Mouse (Mus musculus): ENCODE measurements around the gene Sephs2. TPM values are rescaled to one million over a fixed set of nuclear protein-coding genes. Genes with fewer than 3 reads are reported as not detected.

Sephs2 gene
- polyA plus RNA-seq, 1 experiment from 2014 or later: 187 TPM

GRCm38 (mm10) chr7:127273118-127273923, 534 bp downstream of the Sephs2 start:
- ATAC-seq: peak; percentile 40
- H3K27me3 ChIP-seq (replicated peaks; ENCODE audit: control insufficient read depth, insufficient read depth, low read length): no peaks in the 10 kb centered on the region
- WGBS: 14% methylated on average over 50 of the region's 50 CpGs

DNA sequence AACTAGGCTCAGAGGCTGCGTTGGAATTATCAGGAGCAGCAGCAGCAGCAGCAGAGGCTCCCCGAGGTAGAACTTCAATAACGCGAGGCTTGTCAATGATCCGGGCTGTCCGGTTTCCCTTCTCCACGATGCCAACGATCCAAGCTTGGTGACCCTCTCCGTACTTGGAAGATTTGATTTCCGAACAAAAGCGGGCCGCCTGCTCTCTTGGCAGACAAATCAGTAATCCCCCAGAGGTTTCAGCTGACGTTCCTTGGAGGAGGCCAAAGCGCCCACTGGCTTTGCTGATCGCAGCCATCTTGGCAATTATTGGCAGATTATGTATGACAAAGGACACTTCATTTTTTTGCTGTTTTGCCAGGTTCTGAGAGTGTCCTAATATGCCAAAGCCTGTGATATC, 1.3 kb downstream of the Sephs2 start:
- WGBS: 96% methylated on average over 15 of the region's 15 CpGs
- Histone ChIP-seq H3K27me3 (replicated peaks; ENCODE audit: control insufficient read depth, insufficient read depth, low read length) (no peaks in the 10 kb centered on the region), H3K4me2 (ENCODE audit: low read depth, low read length) (peak overlapping the region; percentile 81), H3K4me1 (ENCODE audit: control insufficient read depth, insufficient read depth, low read length) (peaks cover 23% of the 10 kb centered on the region), H3K9me3 (ENCODE audit: control insufficient read depth, low read length) (peaks cover 10% of the 10 kb centered on the region), H3K27ac (ENCODE audit: low read length) (peak overlapping the region; percentile 10; the same call in 1 of the 2 replicates), H3K4me3 (ENCODE audit: low read length) (peak overlapping the region; percentile 64), H3K36me3 (ENCODE audit: control insufficient read depth, insufficient read depth, low read length) (peaks cover 21% of the 10 kb centered on the region), H3K9ac (ENCODE audit: low read depth, low read length) (peak overlapping the region; percentile 99)
- ATAC-seq: no peak

More at GRCm38 (mm10) chr7:127273118-127273923, 534 bp downstream of the Sephs2 start:
- H3K9me3 ChIP-seq (ENCODE audit: control insufficient read depth, low read length): peaks cover 9% of the 10 kb centered on the region
- peak overlapping the region; percentile 94 for H3K27ac ChIP-seq (ENCODE audit: low read length)
- peak overlapping the region; percentile 99 for H3K9ac ChIP-seq (ENCODE audit: low read depth, low read length)
- H3K36me3 ChIP-seq (ENCODE audit: control insufficient read depth, insufficient read depth, low read length): peaks cover 20% of the 10 kb centered on the region
- H3K4me1 ChIP-seq (ENCODE audit: control insufficient read depth, insufficient read depth, low read length): peaks cover 29% of the 10 kb centered on the region
- H3K4me2 ChIP-seq (ENCODE audit: low read depth, low read length): peak overlapping the region; percentile 81
- H3K4me3 ChIP-seq (ENCODE audit: low read length): peak overlapping the region; percentile 64

GRCm38 (mm10) chr7:127271093-127271492, 2.8 kb downstream of the Sephs2 start:
- H3K27ac ChIP-seq (ENCODE audit: low read length): peak overlapping the region; percentile 60
- peaks cover 10% of the 10 kb centered on the region for H3K9me3 ChIP-seq (ENCODE audit: control insufficient read depth, low read length)
- no peak for ATAC-seq
- 0 out of 2 replicates have a peak overlapping the region, but pooled peaks have one; percentile 12 for H3K9ac ChIP-seq (ENCODE audit: low read depth, low read length)
- peak overlapping the region; percentile 39 for H3K4me2 ChIP-seq (ENCODE audit: low read depth, low read length)
- peaks cover 15% of the 10 kb centered on the region; the same call in 1 of the 2 replicates for H3K4me1 ChIP-seq (ENCODE audit: control insufficient read depth, insufficient read depth, low read length)
- WGBS: 95% methylated on average over 4 of the region's 4 CpGs
- H3K27me3 ChIP-seq (replicated peaks; ENCODE audit: control insufficient read depth, insufficient read depth, low read length): no peaks in the 10 kb centered on the region
- H3K36me3 ChIP-seq (ENCODE audit: control insufficient read depth, insufficient read depth, low read length): peaks cover 21% of the 10 kb centered on the region
- peak overlapping the region; percentile 27 for H3K4me3 ChIP-seq (ENCODE audit: low read length)

DNA sequence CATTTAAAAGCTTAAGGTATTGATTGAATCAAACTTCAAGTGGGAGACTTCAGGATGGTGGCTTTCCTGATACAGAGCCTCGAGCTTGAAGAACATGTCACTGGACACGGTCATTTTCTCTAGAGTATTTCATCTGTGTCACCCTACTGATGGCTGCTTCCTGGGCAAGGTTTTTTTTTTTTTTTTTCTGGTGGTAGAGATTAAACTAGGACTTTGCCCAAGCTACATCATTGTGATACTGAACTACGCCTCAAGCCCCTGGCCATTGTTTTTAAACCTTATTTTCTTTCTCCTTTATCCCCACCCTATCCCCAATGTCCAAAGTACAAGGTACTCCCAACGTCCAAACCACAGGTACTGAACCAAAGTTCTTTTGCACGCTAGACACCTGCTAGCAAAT, 3.2 kb downstream of the Sephs2 start:
- Histone ChIP-seq H3K36me3 (ENCODE audit: control insufficient read depth, insufficient read depth, low read length) (peaks cover 21% of the 10 kb centered on the region), H3K4me3 (ENCODE audit: low read length) (no peak overlapping the region), H3K4me1 (ENCODE audit: control insufficient read depth, insufficient read depth, low read length) (peaks cover 15% of the 10 kb centered on the region; the same call in 1 of the 2 replicates), H3K9me3 (ENCODE audit: control insufficient read depth, low read length) (peaks cover 10% of the 10 kb centered on the region), H3K4me2 (ENCODE audit: low read depth, low read length) (0 out of 2 replicates have a peak overlapping the region, but pooled peaks have one; percentile 39), H3K27ac (ENCODE audit: low read length) (peak overlapping the region; percentile 60), H3K27me3 (replicated peaks; ENCODE audit: control insufficient read depth, insufficient read depth, low read length) (no peaks in the 10 kb centered on the region), H3K9ac (ENCODE audit: low read depth, low read length) (no peak overlapping the region)
- 65% methylated on average over 5 of the region's 5 CpGs for WGBS
- peak; percentile 30 for ATAC-seq

- H3K9me3 ChIP-seq (ENCODE audit: control insufficient read depth, low read length): peaks cover 10% of the 10 kb centered on the region
- H3K4me3 ChIP-seq (ENCODE audit: low read length): no peak overlapping the region
- H3K27me3 ChIP-seq (replicated peaks; ENCODE audit: control insufficient read depth, insufficient read depth, low read length): no peaks in the 10 kb centered on the region
- peaks cover 21% of the 10 kb centered on the region for H3K36me3 ChIP-seq (ENCODE audit: control insufficient read depth, insufficient read depth, low read length)
- peaks cover 15% of the 10 kb centered on the region; the same call in 1 of the 2 replicates for H3K4me1 ChIP-seq (ENCODE audit: control insufficient read depth, insufficient read depth, low read length)
- no peak overlapping the region for H3K9ac ChIP-seq (ENCODE audit: low read depth, low read length)
- ATAC-seq: no peak
- H3K27ac ChIP-seq (ENCODE audit: low read length): peak overlapping the region; percentile 44; the same call in 1 of the 2 replicates
- H3K4me2 ChIP-seq (ENCODE audit: low read depth, low read length): no peak overlapping the region
- 79% methylated on average over 2 of the region's 2 CpGs for WGBS
Observed at GRCm38 (mm10) chr7:127270256-127270655, 3.6 kb downstream of the Sephs2 start.

DNA sequence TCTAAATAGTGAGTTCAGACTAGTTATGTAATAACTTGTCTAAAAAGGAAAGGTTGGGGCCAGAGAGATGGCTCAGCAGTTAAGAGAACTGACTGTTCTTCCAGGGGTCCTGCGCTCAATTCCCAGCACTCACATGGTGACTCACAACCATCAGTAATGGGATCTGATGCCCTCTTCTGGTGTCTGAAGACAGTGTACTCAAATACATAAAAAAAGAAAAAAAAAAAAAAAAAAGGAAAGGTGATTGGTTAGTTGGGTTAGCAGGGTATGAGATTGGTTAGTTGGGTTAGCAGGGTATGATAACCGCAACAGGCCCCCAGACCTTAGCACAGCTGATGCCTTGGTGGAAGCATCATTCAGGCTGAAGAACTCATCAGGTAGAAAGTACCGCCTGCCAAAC, 10.3 kb downstream of the Sephs2 start:
- H3K4me3 ChIP-seq (ENCODE audit: low read length): no peak overlapping the region
- H3K9ac ChIP-seq (ENCODE audit: low read depth, low read length): no peak overlapping the region
- H3K9me3 ChIP-seq (ENCODE audit: control insufficient read depth, low read length): peaks cover 3% of the 10 kb centered on the region; the same call in 1 of the 2 replicates
- peaks cover 8% of the 10 kb centered on the region; the same call in 1 of the 2 replicates for H3K4me1 ChIP-seq (ENCODE audit: control insufficient read depth, insufficient read depth, low read length)
- H3K4me2 ChIP-seq (ENCODE audit: low read depth, low read length): no peak overlapping the region
- 94% methylated on average over 3 of the region's 3 CpGs for WGBS
- peaks cover 3% of the 10 kb centered on the region; the same call in 1 of the 2 replicates for H3K36me3 ChIP-seq (ENCODE audit: control insufficient read depth, insufficient read depth, low read length)
- ATAC-seq: no peak
- H3K27ac ChIP-seq (ENCODE audit: low read length): no peak overlapping the region
- no peaks in the 10 kb centered on the region for H3K27me3 ChIP-seq (replicated peaks; ENCODE audit: control insufficient read depth, insufficient read depth, low read length)

DNA sequence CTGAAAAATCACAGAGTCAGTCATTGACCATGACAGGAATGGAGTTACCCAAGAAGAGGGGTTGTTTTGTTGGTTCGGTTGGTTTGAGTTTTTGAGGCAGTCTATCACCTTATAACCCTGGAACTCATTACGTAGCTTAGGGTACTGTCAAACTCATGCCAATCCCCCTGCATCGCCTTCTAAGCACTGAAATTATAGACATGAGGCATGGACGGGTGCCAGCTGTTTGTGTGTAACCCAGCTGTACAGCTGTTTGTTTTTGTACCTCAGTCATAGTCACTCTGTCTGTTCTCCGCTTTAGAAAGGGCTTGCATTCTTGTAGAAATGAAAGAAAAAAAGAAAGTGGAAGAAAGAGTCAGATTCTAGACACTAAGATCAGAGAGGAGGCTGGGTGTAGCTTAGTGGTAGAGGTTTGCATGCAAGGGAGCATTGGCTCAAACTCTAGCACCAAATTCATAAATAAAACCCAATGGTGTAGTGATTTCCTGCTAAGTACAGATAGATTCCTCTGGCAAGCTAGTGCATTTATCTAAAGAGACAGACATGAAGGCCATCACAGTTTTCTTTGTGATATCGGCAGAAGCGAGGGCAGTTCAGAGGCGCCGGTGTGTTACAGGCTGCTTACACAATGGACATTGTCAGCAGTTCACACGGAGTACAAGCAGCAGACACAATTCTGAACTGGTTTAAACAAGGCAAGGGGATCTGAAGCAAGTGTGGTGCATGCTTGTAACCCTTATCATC, 11.5 kb downstream of the Sephs2 start:
- Histone ChIP-seq H3K27ac (ENCODE audit: low read length) (no peak overlapping the region), H3K36me3 (ENCODE audit: control insufficient read depth, insufficient read depth, low read length) (no peaks in the 10 kb centered on the region)
- no peak for ATAC-seq

GRCm38 (mm10) chr7:127260309-127261111, 13.3 kb downstream of the Sephs2 start, which contains the start of gene Dctpp1:
TSS of gene Dctpp1 (minus strand) at chr7:127260709.
- H3K9ac ChIP-seq (ENCODE audit: low read depth, low read length): peak within 1 kb of the TSS; percentile 70
- H3K4me3 ChIP-seq (ENCODE audit: low read length): peak within 1 kb of the TSS; percentile 63
- peaks cover 8% of the 10 kb centered on the region; the same call in 1 of the 2 replicates for H3K4me1 ChIP-seq (ENCODE audit: control insufficient read depth, insufficient read depth, low read length)
- under 1% methylated on average over 50 of the region's 50 CpGs for WGBS
- H3K27ac ChIP-seq (ENCODE audit: low read length): no peak within 1 kb of the TSS
- no peaks in the 10 kb centered on the region for H3K9me3 ChIP-seq (ENCODE audit: control insufficient read depth, low read length)
- H3K4me2 ChIP-seq (ENCODE audit: low read depth, low read length): peak within 1 kb of the TSS; percentile 53
- H3K27me3 ChIP-seq (replicated peaks; ENCODE audit: control insufficient read depth, insufficient read depth, low read length): no peaks in the 10 kb centered on the region
- H3K36me3 ChIP-seq (ENCODE audit: control insufficient read depth, insufficient read depth, low read length): 0 out of 2 replicates have a peak, but pooled peaks cover 2% of the 10 kb centered on the region
- peak; percentile 99 for ATAC-seq

More for the DNA sequence above, 11.5 kb downstream of the Sephs2 start:
- no peaks in the 10 kb centered on the region for H3K27me3 ChIP-seq (replicated peaks; ENCODE audit: control insufficient read depth, insufficient read depth, low read length)
- peaks cover 8% of the 10 kb centered on the region; the same call in 1 of the 2 replicates for H3K4me1 ChIP-seq (ENCODE audit: control insufficient read depth, insufficient read depth, low read length)
- no peak overlapping the region for H3K9ac ChIP-seq (ENCODE audit: low read depth, low read length)
- no peak overlapping the region for H3K4me2 ChIP-seq (ENCODE audit: low read depth, low read length)
- H3K4me3 ChIP-seq (ENCODE audit: low read length): no peak overlapping the region
- H3K9me3 ChIP-seq (ENCODE audit: control insufficient read depth, low read length): no peaks in the 10 kb centered on the region
- WGBS: 79% methylated on average over 10 of the region's 10 CpGs
